In the genomic region with DNA sequence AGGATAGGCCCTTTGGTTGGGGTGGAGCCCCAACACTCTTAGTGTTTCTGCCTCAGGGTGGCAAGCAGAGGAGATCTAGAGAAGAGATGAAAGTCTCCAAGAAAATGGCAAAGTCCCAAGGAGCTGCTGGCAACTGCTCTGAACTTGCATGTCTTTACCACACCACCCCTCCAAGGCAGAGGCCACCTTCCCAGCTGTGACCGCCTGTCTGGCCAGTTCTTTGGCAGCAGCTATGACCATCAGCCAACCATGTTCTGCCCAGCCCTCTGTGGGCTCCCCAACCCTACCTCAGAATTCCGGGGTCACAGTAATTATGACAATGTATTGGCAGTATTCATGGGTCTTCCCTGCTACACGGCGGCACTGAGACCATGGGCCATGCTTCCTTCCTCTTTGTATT, we compare ENCODE assay signal across 34 mouse cellular contexts. TPM values are rescaled to one million over a fixed set of nuclear protein-coding genes. Genes with fewer than 3 reads are reported as not detected.
"Had no signal": no experiment of that assay in that cellular context is flagged by ENCODE, and none has a peak within 500 bp of the region (broad histone marks: within the 10 kb centered on the region; RNA-seq: fewer than 3 reads in every experiment).

No protein-coding gene starts in this region.

- H3K27ac ChIP-seq: left cerebral cortex, adult 2 months; limb, embryonic 10.5 days; limb, embryonic 12.5 days; limb, embryonic 13.5 days; limb, embryonic 15.5 days; liver, embryonic 12.5 days; liver, embryonic 13.5 days; liver, embryonic 14.5 days; liver, embryonic 15.5 days; lung, embryonic 15.5 days; macrophage; midbrain, embryonic 12.5 days; midbrain, embryonic 13.5 days; midbrain, embryonic 15.5 days; neural tube, embryonic 12.5 days had no signal

- H3K4me3 ChIP-seq: left cerebral cortex, adult 2 months; limb, embryonic 10.5 days; limb, embryonic 12.5 days; limb, embryonic 13.5 days; limb, embryonic 15.5 days; liver, embryonic 12.5 days; liver, embryonic 13.5 days; liver, embryonic 15.5 days; lung, embryonic 15.5 days; megakaryocyte, embryonic 14.5 days; midbrain, embryonic 10.5 days; midbrain, embryonic 12.5 days; midbrain, embryonic 13.5 days; midbrain, embryonic 15.5 days; neural tube, embryonic 12.5 days had no signal

- H3K36me3 ChIP-seq: limb, embryonic 10.5 days; limb, embryonic 12.5 days; limb, embryonic 13.5 days; limb, embryonic 15.5 days; liver, embryonic 12.5 days; liver, embryonic 13.5 days; lung, embryonic 15.5 days; midbrain, embryonic 10.5 days; midbrain, embryonic 12.5 days; midbrain, embryonic 13.5 days; midbrain, embryonic 15.5 days; neural tube, embryonic 12.5 days had no signal

- H3K9ac ChIP-seq: limb, embryonic 12.5 days; limb, embryonic 13.5 days; limb, embryonic 15.5 days; liver, embryonic 12.5 days; liver, embryonic 13.5 days; liver, embryonic 14.5 days; liver, embryonic 15.5 days; liver, postnatal 0 days; lung, embryonic 14.5 days; lung, embryonic 15.5 days; midbrain, embryonic 12.5 days; midbrain, embryonic 13.5 days; midbrain, embryonic 15.5 days; neural tube, embryonic 12.5 days had no signal

- DNase-seq: left cerebral cortex, postnatal 4 days; liver; liver, embryonic 13.5 days; liver, postnatal 0 days; lung, adult 18-20 months; lung, adult 2 months; lung, embryonic 14.5 days; lung, postnatal 10 days; lung, postnatal 14 days; lung, postnatal 36 days; lung, postnatal 4 days; midbrain, embryonic 14.5 days had no signal

- H3K27me3 ChIP-seq: limb, embryonic 12.5 days; limb, embryonic 13.5 days; limb, embryonic 15.5 days; liver, embryonic 13.5 days; liver, embryonic 15.5 days; lung, embryonic 15.5 days; midbrain, embryonic 12.5 days; midbrain, embryonic 13.5 days; midbrain, embryonic 15.5 days; neural tube, embryonic 12.5 days had no signal

- H3K4me1 ChIP-seq: liver, embryonic 12.5 days; megakaryocyte, embryonic 14.5 days; midbrain, embryonic 12.5 days; midbrain, embryonic 13.5 days; midbrain, embryonic 15.5 days; neural tube, embryonic 12.5 days had no signal

- H3K9me3 ChIP-seq: limb, embryonic 10.5 days; limb, embryonic 12.5 days; limb, embryonic 13.5 days; limb, embryonic 15.5 days; liver, embryonic 12.5 days; liver, embryonic 13.5 days; liver, embryonic 15.5 days; lung, embryonic 15.5 days; midbrain, embryonic 10.5 days; midbrain, embryonic 12.5 days; midbrain, embryonic 13.5 days; midbrain, embryonic 15.5 days; neural tube, embryonic 12.5 days had no signal

- ATAC-seq: liver, embryonic 12.5 days; liver, postnatal 0 days; lung, postnatal 0 days; midbrain, embryonic 13.5 days; midbrain, embryonic 15.5 days; midbrain, embryonic 16.5 days had no signal

- H3K4me2 ChIP-seq: limb, embryonic 12.5 days; limb, embryonic 13.5 days; limb, embryonic 15.5 days; liver, embryonic 11.5 days; liver, embryonic 12.5 days; liver, embryonic 13.5 days; liver, embryonic 15.5 days; lung, embryonic 14.5 days; lung, embryonic 15.5 days; midbrain, embryonic 12.5 days; midbrain, embryonic 13.5 days; midbrain, embryonic 15.5 days; neural tube, embryonic 12.5 days had no signal

RNA-seq across cellular contexts. Expression of a gene that starts 31.5 kb away (rescaled TPM):
- total RNA-seq: megakaryocyte-erythroid progenitor cell, adult 5-6 weeks; monocyte, adult 5-6 weeks had no signal
- polyA plus RNA-seq: limb, embryonic 10.5 days; limb, embryonic 11.5 days; macrophage had no signal
